Mouse (Mus musculus) G1E (cell line): Measurements from ENCODE around the gene Ccdc194. TPM values are rescaled to one million over a fixed set of nuclear protein-coding genes. Genes with fewer than 3 reads are reported as not detected.
A peak's percentile ranks its signal among the peaks of the same experiment; 100 is the strongest.

Source experiments
- ATAC-seq: 2 replicates; pipeline ENCODE4 v1.8.0; 2016; ENCODE audit warnings: mild to moderate bottlenecking; ENCODE audit not compliant: insufficient number of reproducible peaks, poor library complexity, low FRiP score, severe bottlenecking; ENCODE audit errors: extremely low read depth
- DNase-seq: peaks from one replicate; pipeline ENCODE4 v3.0.0; 2012; ENCODE audit warnings: low spot score
- H3K27me3 ChIP-seq: 2 replicates; pipeline ENCODE4 v1.6.1; 2012; ENCODE audit warnings: mild to moderate bottlenecking, low read length, inconsistent platforms; ENCODE audit not compliant: insufficient read depth
- H3K36me3 ChIP-seq: replicated peaks from 2 replicates; pipeline ENCODE3; 2012; ENCODE audit warnings: mild to moderate bottlenecking, inconsistent platforms
- H3K4me1 ChIP-seq: 2 replicates; pipeline ENCODE4 v1.6.1; 2012; ENCODE audit warnings: low read depth, low read length, inconsistent platforms, mixed read lengths; ENCODE audit not compliant: insufficient read depth
- H3K4me3 ChIP-seq: 2 replicates; pipeline ENCODE4 v1.5.1; 2012; ENCODE audit warnings: low read depth, mild to moderate bottlenecking, inconsistent platforms, low read length, moderate library complexity, mixed read lengths
- H3K9me3 ChIP-seq: replicated peaks from 2 replicates; pipeline ENCODE4 v1.6.1; 2012; ENCODE audit warnings: inconsistent platforms
- CTCF ChIP-seq: IDR thresholded peaks from 2 replicates; pipeline ENCODE4 v1.5.1; 2012; ENCODE audit warnings: low read depth, low read length, inconsistent platforms, mixed read lengths
- GATA1 ChIP-seq: IDR thresholded peaks from 2 replicates; pipeline ENCODE4 v1.6.1; 2012; ENCODE audit warnings: borderline replicate concordance, low read length, inconsistent platforms, mixed read lengths
- GATA2 ChIP-seq: IDR thresholded peaks from 2 replicates; pipeline ENCODE4 v1.6.1; 2012; ENCODE audit warnings: low read depth, low read length, inconsistent platforms, borderline replicate concordance
- POLR2AphosphoS5 ChIP-seq: IDR thresholded peaks from 2 replicates; pipeline ENCODE4 v1.6.1; 2012; ENCODE audit warnings: low read depth, low read length, inconsistent platforms; ENCODE audit not compliant: insufficient replicate concordance
- TAL1 ChIP-seq: conservative IDR thresholded peaks from 2 replicates; pipeline ENCODE4 v1.6.1; 2012; ENCODE audit warnings: low read depth, low read length, inconsistent platforms, mixed read lengths
- polyA plus RNA-seq: library from polyadenylated mRNA; stranded (reverse); fragments of >175 nt; gene quantifications from 2 replicates; pipeline ENCODE4 v1.2.3, GENCODE M21; 2012
- total RNA-seq, 2 experiments: library from RNA; stranded (forward) in 1 of 2; stranded (reverse) in 1 of 2; fragments of 200-1000 nt in 1 of 2; fragments of >200 nt in 1 of 2; fragmentation: Nextera tagmentation in 1 of 2; gene quantifications; 2 replicates each; pipeline ENCODE4 v1.2.3; 2014 to 2017

The Ccdc194 gene
- total and polyA plus RNA-seq, 3 experiments = 0.22 TPM; not detected in 2

GRCm38 (mm10) chr8:71484736-71485135 is 40.8 kb downstream of the Ccdc194 start:
- peak overlapping the region; percentile 17 for H3K4me3 ChIP-seq
- peaks cover 20% of the 10 kb centered on the region; the same call in 1 of the 2 replicates for H3K27me3 ChIP-seq
- DNase-seq (no peak), ATAC-seq (no peak)
- no peaks in the 10 kb centered on the region for H3K9me3 ChIP-seq
- no peak for TF ChIP-seq CTCF
- TF ChIP-seq TAL1 = no peak
- no peak for TF ChIP-seq POLR2AphosphoS5
- no peak for TF ChIP-seq GATA2
- no peak for TF ChIP-seq GATA1
- H3K36me3 ChIP-seq = peaks cover 8% of the 10 kb centered on the region
- peaks cover 53% of the 10 kb centered on the region for H3K4me1 ChIP-seq

GRCm38 (mm10) chr8:71483932-71484331 is 41.6 kb downstream of the Ccdc194 start:
- Histone ChIP-seq H3K9me3 (no peaks in the 10 kb centered on the region), H3K4me3 (no peak overlapping the region), H3K27me3 (peaks cover 25% of the 10 kb centered on the region; the same call in 1 of the 2 replicates), H3K36me3 (peaks cover under 1% of the 10 kb centered on the region), H3K4me1 (peaks cover 45% of the 10 kb centered on the region)
- no peak for TF ChIP-seq GATA2
- no peak for TF ChIP-seq POLR2AphosphoS5
- no peak for TF ChIP-seq GATA1
- no peak for TF ChIP-seq TAL1
- no peak for ATAC-seq
- DNase-seq = peak; percentile 59

GRCm38 (mm10) chr8:71478943-71479342 is 46.6 kb downstream of the Ccdc194 start:
- peaks cover 32% of the 10 kb centered on the region for H3K4me1 ChIP-seq

GRCm38 (mm10) chr8:71477196-71477845 is 48.2 kb downstream of the Ccdc194 start:
- peaks cover 35% of the 10 kb centered on the region for H3K36me3 ChIP-seq
- peak overlapping the region; percentile 80; the same call in 1 of the 2 replicates for H3K4me3 ChIP-seq
- H3K9me3 ChIP-seq = no peaks in the 10 kb centered on the region
- peaks cover 35% of the 10 kb centered on the region for H3K4me1 ChIP-seq
- H3K27me3 ChIP-seq = peaks cover 15% of the 10 kb centered on the region; the same call in 1 of the 2 replicates
- ATAC-seq (no peak; the same call in 1 of the 2 replicates), DNase-seq (no peak)
- TF ChIP-seq GATA1 = no peak
- TF ChIP-seq POLR2AphosphoS5 = no peak
- no peak for TF ChIP-seq GATA2
- peak; percentile 40; the same call in 1 of the 2 replicates for TF ChIP-seq CTCF
- no peak for TF ChIP-seq TAL1

More at GRCm38 (mm10) chr8:71478943-71479342, 46.6 kb downstream of the Ccdc194 start:
- ATAC-seq (no peak), DNase-seq (no peak)
- peaks cover 15% of the 10 kb centered on the region; the same call in 1 of the 2 replicates for H3K27me3 ChIP-seq
- H3K4me3 ChIP-seq = no peak overlapping the region
- H3K36me3 ChIP-seq = peaks cover 19% of the 10 kb centered on the region
- TF ChIP-seq GATA2 = no peak
- no peak for TF ChIP-seq TAL1
- TF ChIP-seq POLR2AphosphoS5 = no peak
- TF ChIP-seq CTCF = no peak
- no peak for TF ChIP-seq GATA1
- no peaks in the 10 kb centered on the region for H3K9me3 ChIP-seq

GRCm38 (mm10) chr8:71476099-71476940 is 49.2 kb downstream of the Ccdc194 start:
- DNase-seq = peak; percentile 97
- Histone ChIP-seq H3K9me3 (no peaks in the 10 kb centered on the region), H3K27me3 (peaks cover 12% of the 10 kb centered on the region; the same call in 1 of the 2 replicates), H3K36me3 (peaks cover 45% of the 10 kb centered on the region), H3K4me3 (peak overlapping the region; percentile 80), H3K4me1 (peaks cover 45% of the 10 kb centered on the region)
- no peak for ATAC-seq
- TF ChIP-seq GATA1 = no peak
- no peak for TF ChIP-seq GATA2
- no peak for TF ChIP-seq TAL1
- no peak for TF ChIP-seq CTCF
- TF ChIP-seq POLR2AphosphoS5 = no peak

- ATAC-seq (no peak), DNase-seq (no peak)
- no peaks in the 10 kb centered on the region for H3K9me3 ChIP-seq
- peaks cover 51% of the 10 kb centered on the region for H3K36me3 ChIP-seq
- peaks cover 11% of the 10 kb centered on the region; the same call in 1 of the 2 replicates for H3K27me3 ChIP-seq
- peak overlapping the region; percentile 80; the same call in 1 of the 2 replicates for H3K4me3 ChIP-seq
- TF ChIP-seq CTCF (no peak), GATA2 (no peak), TAL1 (no peak), POLR2AphosphoS5 (no peak), GATA1 (no peak)
- H3K4me1 ChIP-seq = peaks cover 47% of the 10 kb centered on the region
Measured at GRCm38 (mm10) chr8:71475702-71476075, 49.8 kb downstream of the Ccdc194 start.
